Mouse (Mus musculus) CH12F3 (cell line): ENCODE results near the gene Stard13.

ENCODE experiments used
- in situ Hi-C: fragments of 300-500 bp; cut with MboI; formaldehyde crosslinking; loops from 2 replicates; pipeline ENCODE4 v1.14.3; 2020; ENCODE audit warnings: low sequenced_read_pairs

The Stard13 gene

GRCm38 (mm10) chr5:151183656-151184240 is 49.9 kb downstream of the Stard13 start:
- in situ Hi-C loops = no loop called here

GRCm38 (mm10) chr5:151181288-151181687 is 52.3 kb downstream of the Stard13 start:
- in situ Hi-C loops = no loop called here

GRCm38 (mm10) chr5:151180176-151180785 is 53.4 kb downstream of the Stard13 start:
- in situ Hi-C loops = no loop called here

- in situ Hi-C loops = no loop called here
Measured at GRCm38 (mm10) chr5:151177171-151177570, 56.5 kb downstream of the Stard13 start.

- in situ Hi-C loops = no loop called here
Measured at GRCm38 (mm10) chr5:151175897-151176313, 57.7 kb downstream of the Stard13 start.

GRCm38 (mm10) chr5:151174485-151175460 is 58.9 kb downstream of the Stard13 start:
- in situ Hi-C loops = no loop called here

- in situ Hi-C loops = no loop called here
Measured at GRCm38 (mm10) chr5:151173774-151174173, 59.9 kb downstream of the Stard13 start.

GRCm38 (mm10) chr5:151170168-151170750 is 63.4 kb downstream of the Stard13 start:
- in situ Hi-C loops = no loop called here

GRCm38 (mm10) chr5:151168191-151168590 is 65.4 kb downstream of the Stard13 start:
- in situ Hi-C loops = no loop called here

- in situ Hi-C loops = no loop called here
Measured at GRCm38 (mm10) chr5:151167641-151168040, 66.0 kb downstream of the Stard13 start.

- in situ Hi-C loops = no loop called here
Measured at GRCm38 (mm10) chr5:151166266-151166665, 67.4 kb downstream of the Stard13 start.

- in situ Hi-C loops = no loop called here
Measured at GRCm38 (mm10) chr5:151165381-151166016, 68.1 kb downstream of the Stard13 start.

GRCm38 (mm10) chr5:151164815-151165214 is 68.8 kb downstream of the Stard13 start:
- in situ Hi-C loops = no loop called here

GRCm38 (mm10) chr5:151162642-151163041 is 71.0 kb downstream of the Stard13 start:
- in situ Hi-C loops = no loop called here

GRCm38 (mm10) chr5:151155247-151155646 is 78.4 kb downstream of the Stard13 start:
- in situ Hi-C loops = no loop called here

GRCm38 (mm10) chr5:151154780-151155179 is 78.9 kb downstream of the Stard13 start:
- in situ Hi-C loops = no loop called here

GRCm38 (mm10) chr5:151154030-151154429 is 79.6 kb downstream of the Stard13 start:
- in situ Hi-C loops = no loop called here

GRCm38 (mm10) chr5:151151549-151151948 is 82.1 kb downstream of the Stard13 start:
- in situ Hi-C loops = no loop called here

- in situ Hi-C loops = no loop called here
Measured at GRCm38 (mm10) chr5:151149509-151149908, 84.1 kb downstream of the Stard13 start.

- in situ Hi-C loops = no loop called here
Measured at GRCm38 (mm10) chr5:151148079-151148478, 85.6 kb downstream of the Stard13 start.

- in situ Hi-C loops = no loop called here
Measured at GRCm38 (mm10) chr5:151145807-151146206, 87.8 kb downstream of the Stard13 start.
